Mouse (Mus musculus) kidney, adult 18-20 months (tissue): ENCODE results near the gene Gsdma3.
A peak's percentile ranks its signal among the peaks of the same experiment; 100 is the strongest.
"Not testable (repeated sequence)": the region's sequence is repeated elsewhere in the genome, so short reads cannot be mapped to it uniquely, and the experiment has no call there.

Source experiments
- DNase-seq: peaks from one replicate; pipeline ENCODE4 v3.0.0; 2021

Gene Gsdma3

GRCm38 (mm10) chr11:98597363-98597762, 28.8 kb upstream of the Gsdma3 start:
- DNase-seq = peak; percentile 62

DNA sequence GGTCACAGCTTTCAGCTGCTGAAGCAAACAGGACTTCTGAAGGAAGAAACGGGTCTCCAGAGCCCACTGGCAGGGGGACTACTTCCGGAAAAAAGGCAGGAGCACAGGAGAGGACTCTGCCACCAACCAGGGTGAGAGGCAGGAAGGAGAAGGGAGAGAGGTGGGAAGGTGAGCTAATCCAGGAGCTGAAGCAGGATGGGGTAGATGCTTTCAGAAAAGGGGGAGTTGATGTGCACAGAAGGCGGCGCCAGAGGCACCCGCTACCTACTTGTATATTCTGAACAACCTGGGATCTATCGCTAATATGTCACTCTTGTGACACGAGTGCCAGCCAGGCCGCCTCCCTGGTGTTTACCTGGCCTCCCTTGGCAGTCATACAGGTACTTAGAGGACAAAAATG, 28.2 kb upstream of the Gsdma3 start, which contains the start of gene Lrrc3c:
Lrrc3c (plus strand) TSS at position 301 of the 400 bp plus-strand sequence.
- no peak for DNase-seq

- DNase-seq = no peak
Measured at GRCm38 (mm10) chr11:98598851-98599290, 27.3 kb upstream of the Gsdma3 start.

DNA sequence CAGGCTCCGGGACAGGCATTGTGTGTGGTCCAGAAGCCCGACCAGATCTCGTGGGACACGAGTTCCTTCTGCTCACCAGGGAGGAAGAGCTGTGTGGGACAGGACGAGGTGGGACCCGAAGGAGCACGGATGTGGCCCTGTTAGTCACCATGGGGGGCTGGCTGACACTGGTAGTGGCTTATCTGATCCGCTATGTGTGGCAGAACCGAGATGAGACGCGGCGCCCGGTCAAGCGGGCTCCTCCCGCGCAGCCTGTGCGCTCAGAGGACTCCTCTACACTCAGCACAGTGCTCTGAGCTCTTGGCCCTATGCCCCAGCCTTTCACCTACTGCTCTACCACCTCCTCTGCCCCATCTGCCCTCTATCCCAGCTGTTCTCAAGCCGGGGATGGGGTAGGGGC, 26.9 kb upstream of the Gsdma3 start:
- no peak for DNase-seq

DNA sequence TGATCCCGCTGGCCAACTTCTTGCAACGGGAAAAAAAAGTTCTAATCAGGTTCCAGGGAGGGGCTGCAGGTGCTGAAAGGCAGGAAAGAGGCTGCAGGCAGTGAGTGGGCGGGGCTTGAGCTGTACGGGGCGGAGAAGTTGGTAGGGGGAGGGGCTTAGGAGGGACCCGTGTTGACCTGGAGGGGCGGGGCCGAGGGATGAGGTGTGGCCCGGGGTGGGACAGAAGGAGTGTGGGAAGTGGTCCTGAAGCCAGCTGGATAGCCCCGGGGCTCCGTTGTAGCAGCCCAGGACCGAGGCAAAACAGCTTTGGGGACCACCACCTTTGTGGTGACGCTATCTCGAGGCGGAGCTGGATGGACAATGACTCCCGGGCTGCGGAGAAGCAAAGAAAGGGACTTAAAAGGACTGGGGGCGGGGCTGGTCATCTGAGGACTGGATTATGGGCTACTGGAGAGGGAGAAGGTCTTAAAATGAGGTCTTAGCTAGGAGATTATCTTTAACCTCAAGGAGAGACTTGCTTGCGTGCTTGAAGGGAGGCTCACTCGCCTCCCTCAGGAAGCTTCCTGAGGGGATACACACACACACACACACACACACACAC, 24.0 kb upstream of the Gsdma3 start:
- DNase-seq = no peak

GRCm38 (mm10) chr11:98603953-98604352, 22.2 kb upstream of the Gsdma3 start:
- no peak for DNase-seq

GRCm38 (mm10) chr11:98604911-98605310, 21.2 kb upstream of the Gsdma3 start:
- DNase-seq = not testable (repeated sequence)

DNA sequence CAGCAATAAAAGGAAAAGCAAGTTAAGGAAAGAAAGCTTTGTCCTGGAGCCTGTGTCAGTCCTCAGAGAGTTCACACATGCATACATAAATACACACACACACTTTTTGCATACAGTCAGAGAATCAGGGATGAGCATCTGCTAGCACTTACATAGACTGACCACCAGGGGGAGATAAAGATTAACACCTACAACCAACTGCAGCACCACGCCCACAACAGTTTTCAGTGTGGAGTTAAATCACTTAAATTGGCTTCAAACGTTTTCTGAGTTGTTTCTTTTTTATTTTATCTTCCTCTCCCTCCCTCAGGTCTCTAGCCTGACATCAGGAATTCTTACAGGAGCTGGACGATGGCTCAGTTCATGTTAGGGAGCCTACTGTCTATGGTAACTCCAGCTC, 19.4 kb upstream of the Gsdma3 start:
- DNase-seq = no peak

- no peak for DNase-seq
Measured at GRCm38 (mm10) chr11:98620791-98621190, 5.4 kb upstream of the Gsdma3 start.

DNA sequence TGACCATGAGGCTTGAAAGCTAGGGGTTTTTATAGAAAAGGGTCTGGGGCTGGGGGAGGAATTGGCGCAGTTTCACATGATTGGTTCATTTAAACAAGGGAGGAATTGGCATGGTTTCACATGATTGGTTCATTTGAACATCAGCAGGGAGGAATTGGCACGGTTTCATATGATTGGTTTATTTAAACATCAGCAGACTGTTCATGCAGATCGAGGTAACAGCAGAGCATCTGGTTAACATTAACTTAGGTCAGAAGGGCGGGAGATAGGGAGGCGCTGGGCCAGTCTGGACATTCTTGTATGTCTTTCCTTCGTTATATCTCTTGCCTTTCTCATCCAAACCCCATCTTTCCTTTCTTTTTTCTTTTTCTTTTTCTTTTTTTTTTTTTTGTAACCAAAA, 2.2 kb upstream of the Gsdma3 start:
- DNase-seq = not testable (repeated sequence)

DNA sequence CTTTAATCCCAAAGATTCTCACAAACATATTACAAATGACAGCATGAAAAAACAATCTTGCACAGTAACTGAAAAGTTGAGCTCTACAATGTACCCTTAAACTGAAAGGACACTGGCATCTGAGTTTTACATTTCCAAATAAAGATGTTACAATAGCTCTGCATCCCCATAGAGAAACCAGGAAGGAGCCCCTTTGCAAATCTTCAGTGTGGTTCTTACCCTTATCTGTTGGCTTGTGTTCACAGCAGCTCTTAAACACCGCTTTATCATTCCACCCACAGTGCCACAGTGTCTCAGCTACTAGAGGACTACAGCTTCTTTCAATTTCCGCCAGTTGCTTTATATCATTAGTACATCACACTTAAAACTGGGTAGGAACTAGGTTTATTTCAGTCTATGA, 1.8 kb upstream of the Gsdma3 start:
- DNase-seq = not testable (repeated sequence)

- no peak for DNase-seq
Measured at GRCm38 (mm10) chr11:98628706-98629105, 2.5 kb downstream of the Gsdma3 start.

DNA sequence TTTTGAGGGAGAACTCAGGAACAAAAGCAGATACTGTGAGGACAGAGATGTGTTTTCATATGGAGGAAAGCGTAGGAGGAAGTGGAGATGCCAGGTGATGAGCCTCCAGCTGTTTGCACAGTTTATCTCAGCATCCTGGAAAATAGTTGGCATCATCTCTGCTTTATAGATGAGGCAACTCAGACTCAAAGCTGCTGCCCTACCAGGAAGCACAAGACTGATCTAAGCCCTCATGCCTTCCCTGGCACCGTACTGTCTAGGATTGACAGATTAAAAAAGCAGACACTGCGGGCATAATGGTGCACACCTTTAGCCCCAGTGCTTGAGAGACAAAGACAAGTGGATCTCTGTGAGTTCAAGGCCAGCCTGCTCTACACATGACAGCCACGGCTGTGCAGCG, 4.5 kb downstream of the Gsdma3 start:
- no peak for DNase-seq

DNA sequence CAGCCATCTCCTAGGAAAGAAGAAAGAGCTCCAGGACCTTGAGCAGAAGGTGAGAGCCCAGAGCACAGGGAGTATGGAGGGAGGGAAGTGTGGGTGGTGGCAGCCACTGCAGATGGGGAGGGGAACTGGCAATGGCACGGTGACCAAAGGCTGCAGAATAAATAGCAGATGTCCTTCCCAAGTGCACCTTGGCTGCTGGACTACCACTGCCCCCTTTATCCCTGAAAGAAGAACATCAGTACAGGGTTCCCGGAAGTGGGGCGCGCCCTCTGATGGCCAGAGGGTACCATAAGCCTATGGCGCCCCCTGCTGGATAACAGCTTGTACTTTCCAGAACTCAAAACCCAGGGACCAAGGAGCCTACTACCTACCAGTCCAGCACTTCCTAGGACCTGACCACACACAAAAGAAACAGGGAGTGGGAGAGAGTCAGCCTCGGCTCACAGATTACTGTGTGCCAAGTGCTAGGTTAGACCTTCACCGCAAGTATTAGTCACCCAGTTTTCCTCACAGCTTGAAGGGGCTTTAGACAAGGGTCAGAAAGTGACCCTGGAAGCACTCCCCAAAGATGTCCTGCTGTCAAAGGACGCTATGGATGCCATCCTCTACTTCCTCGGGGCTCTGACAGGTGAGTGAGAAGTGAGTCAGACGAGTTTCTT, 9.3 kb downstream of the Gsdma3 start:
- peak; percentile 28 for DNase-seq

DNA sequence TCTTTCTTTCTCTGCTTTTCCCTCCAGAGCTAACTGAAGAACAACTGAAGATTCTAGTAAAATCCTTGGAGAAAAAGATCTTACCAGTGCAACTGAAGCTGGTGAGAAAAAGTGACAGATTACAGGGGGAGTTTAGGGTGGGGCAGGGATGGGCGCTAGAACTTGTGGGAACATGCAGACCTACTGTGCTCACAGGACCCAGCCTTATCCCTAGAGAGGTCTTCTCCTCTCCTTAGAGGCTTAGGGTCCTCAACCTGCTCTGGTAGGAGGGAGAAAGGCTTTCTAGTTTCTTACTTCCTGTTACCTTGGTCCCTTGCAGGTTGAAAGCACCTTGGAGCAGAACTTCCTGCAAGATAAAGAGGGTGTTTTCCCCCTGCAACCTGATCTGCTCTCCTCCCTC, 11.3 kb downstream of the Gsdma3 start:
- DNase-seq = no peak

GRCm38 (mm10) chr11:98640091-98640490, 13.9 kb downstream of the Gsdma3 start:
- no peak for DNase-seq

GRCm38 (mm10) chr11:98644757-98645156, 18.6 kb downstream of the Gsdma3 start:
- no peak for DNase-seq

DNA sequence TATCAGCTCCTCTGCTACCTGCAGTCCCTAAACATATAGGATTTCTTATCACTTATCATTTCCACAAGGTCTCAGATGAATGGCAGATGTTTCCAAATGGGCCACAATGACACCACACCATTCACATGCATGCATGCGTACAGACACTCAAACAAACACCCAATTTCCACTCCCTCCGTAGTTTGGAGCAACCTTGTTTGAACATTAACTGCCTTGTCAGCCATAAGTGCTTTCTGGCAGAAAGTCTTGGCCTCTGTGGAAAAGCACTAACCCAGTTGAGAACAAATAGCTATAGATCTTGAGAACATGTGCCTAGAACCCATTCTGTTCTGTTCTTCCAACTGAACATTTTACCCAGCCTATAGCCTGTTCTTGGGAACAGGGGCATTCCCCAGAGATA, 19.8 kb downstream of the Gsdma3 start:
- peak; percentile 14 for DNase-seq

- no peak for DNase-seq
Measured at GRCm38 (mm10) chr11:98646459-98646858, 20.3 kb downstream of the Gsdma3 start, which contains the start of gene Gsdma2. Gene Gsdma2 (plus strand): TSS chr11:98646759.

- DNase-seq = peak; percentile 65
Measured at GRCm38 (mm10) chr11:98655076-98655475, 28.9 kb downstream of the Gsdma3 start.

- DNase-seq = peak; percentile 7
Measured at GRCm38 (mm10) chr11:98660517-98660916, 34.4 kb downstream of the Gsdma3 start.

DNA sequence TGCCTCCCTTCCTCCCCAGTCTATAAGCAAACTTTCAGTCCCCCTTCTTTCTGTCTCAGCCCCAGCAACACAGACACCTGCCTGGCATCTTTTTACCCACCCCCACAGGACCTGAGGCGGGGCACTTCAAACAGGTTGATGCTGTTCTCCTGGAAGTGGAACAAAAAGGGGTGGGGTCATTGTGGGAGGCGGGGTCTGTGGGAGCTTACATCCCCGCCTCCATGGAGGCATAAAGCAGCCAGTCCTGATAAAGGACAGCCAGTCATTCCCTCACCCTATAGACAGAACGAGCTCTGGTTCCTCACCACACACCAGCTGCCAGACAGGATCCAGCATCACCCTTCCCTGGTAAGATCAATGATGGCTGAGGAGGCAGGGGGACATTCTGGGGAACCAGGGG, 37.9 kb downstream of the Gsdma3 start, which contains the start of gene Gsdma:
Gsdma (plus strand) TSS at position 261 of the 400 bp plus-strand sequence.
- no peak for DNase-seq

GRCm38 (mm10) chr11:98668984-98669383, 42.8 kb downstream of the Gsdma3 start:
- DNase-seq = no peak

GRCm38 (mm10) chr11:98671284-98671815, 45.2 kb downstream of the Gsdma3 start:
- DNase-seq = no peak
